Mouse (Mus musculus) heart, embryonic 15.5 days (tissue): ENCODE measurements at regions not wholly inside any gene's neighbourhood (a gene's known extent, or its start where the extent isn't known, plus 50 kb on each side); places are given as distances from the start of the nearest gene placed in this dataset.

Experiments used
- ATAC-seq: fragments of 200-750 bp; cut with Nextera tagmentation; replicated peaks from 2 replicates; pipeline ENCODE4 v1.8.0; 2017; ENCODE audit warnings: low read depth, moderate TSS enrichment; ENCODE audit not compliant: insufficient number of reproducible peaks, insufficient read depth, low FRiP score
- H3K27ac ChIP-seq: fragments of 300-500 bp; sonication (generic); 2 replicates; pipeline ENCODE4 v1.5.1; 2015; ENCODE audit warnings: mild to moderate bottlenecking, inconsistent platforms
- H3K27me3 ChIP-seq: fragments of 300-500 bp; sonication (generic); 2 replicates; pipeline ENCODE4 v1.6.1; 2015; ENCODE audit warnings: inconsistent platforms
- H3K36me3 ChIP-seq: fragments of 300-500 bp; sonication (generic); 2 replicates; pipeline ENCODE4 v1.6.1; 2015; ENCODE audit warnings: mild to moderate bottlenecking, inconsistent platforms
- H3K4me1 ChIP-seq: fragments of 300-500 bp; sonication (generic); replicated peaks from 2 replicates; pipeline ENCODE4 v1.6.1; 2015; ENCODE audit warnings: inconsistent platforms
- H3K4me2 ChIP-seq: fragments of 300-500 bp; sonication (generic); 2 replicates; pipeline ENCODE4 v1.6.1; 2015; ENCODE audit warnings: inconsistent platforms, mild to moderate bottlenecking, moderate library complexity
- H3K4me3 ChIP-seq: fragments of 300-500 bp; sonication (generic); 2 replicates; pipeline ENCODE4 v1.5.1; 2015; ENCODE audit warnings: mild to moderate bottlenecking, inconsistent platforms
- H3K9ac ChIP-seq: fragments of 300-500 bp; sonication (generic); 2 replicates; pipeline ENCODE4 v1.6.1; 2015; ENCODE audit warnings: mild to moderate bottlenecking, inconsistent platforms
- H3K9me3 ChIP-seq: fragments of 300-500 bp; sonication (generic); replicated peaks from 2 replicates; pipeline ENCODE4 v1.6.1; 2016; ENCODE audit warnings: inconsistent platforms
- WGBS: fragments of 180-500 bp; shearing (Covaris S2); methylation state at CpG from one replicate; pipeline ENCODE4 v1.1.7; 2015; ENCODE audit warnings: mixed read lengths; 5-methylcytosine and 5-hydroxymethylcytosine counted together

- ATAC-seq, result no peak
- H3K9me3 ChIP-seq, result no peaks in the 10 kb centered on the region
- H3K27ac ChIP-seq, result no peak overlapping the region
- no peak overlapping the region for H3K4me3 ChIP-seq
- no peaks in the 10 kb centered on the region for H3K36me3 ChIP-seq
- no peak overlapping the region for H3K4me2 ChIP-seq
- H3K27me3 ChIP-seq, result no peaks in the 10 kb centered on the region
- no peak overlapping the region for H3K9ac ChIP-seq
- no peaks in the 10 kb centered on the region for H3K4me1 ChIP-seq
Observed at GRCm38 (mm10) chr7:76146385-76146784, 83.3 kb upstream of the Agbl1 start.

GRCm38 (mm10) chr7:76156869-76157268 is 72.8 kb upstream of the Agbl1 start:
- no peak overlapping the region for H3K27ac ChIP-seq
- no peak overlapping the region for H3K9ac ChIP-seq
- no peak overlapping the region for H3K4me3 ChIP-seq
- H3K4me1 ChIP-seq, result no peaks in the 10 kb centered on the region
- H3K36me3 ChIP-seq, result no peaks in the 10 kb centered on the region
- H3K27me3 ChIP-seq, result no peaks in the 10 kb centered on the region
- no peak for ATAC-seq
- WGBS, result 25% methylated on average over 8 of the region's 8 CpGs
- no peaks in the 10 kb centered on the region for H3K9me3 ChIP-seq
- no peak overlapping the region for H3K4me2 ChIP-seq

GRCm38 (mm10) chr7:76164191-76164590 is 65.5 kb upstream of the Agbl1 start:
- Histone ChIP-seq H3K4me3 (no peak overlapping the region), H3K9ac (no peak overlapping the region), H3K27me3 (no peaks in the 10 kb centered on the region), H3K4me1 (no peaks in the 10 kb centered on the region), H3K36me3 (no peaks in the 10 kb centered on the region), H3K27ac (no peak overlapping the region), H3K4me2 (no peak overlapping the region), H3K9me3 (no peaks in the 10 kb centered on the region)
- no peak for ATAC-seq
- 80% methylated on average over 1 of the region's 1 CpGs for WGBS

GRCm38 (mm10) chr7:76164735-76165630 is 64.7 kb upstream of the Agbl1 start:
- H3K27ac ChIP-seq, result no peak overlapping the region
- no peak overlapping the region for H3K4me3 ChIP-seq
- H3K9ac ChIP-seq, result no peak overlapping the region
- H3K4me1 ChIP-seq, result no peaks in the 10 kb centered on the region
- H3K27me3 ChIP-seq, result no peaks in the 10 kb centered on the region
- 80% methylated on average over 5 of the region's 5 CpGs for WGBS
- no peaks in the 10 kb centered on the region for H3K9me3 ChIP-seq
- H3K36me3 ChIP-seq, result no peaks in the 10 kb centered on the region
- no peak overlapping the region for H3K4me2 ChIP-seq
- ATAC-seq, result no peak

GRCm38 (mm10) chr7:76170481-76170880 is 59.2 kb upstream of the Agbl1 start:
- Histone ChIP-seq H3K27me3 (no peaks in the 10 kb centered on the region), H3K4me1 (no peaks in the 10 kb centered on the region), H3K4me2 (no peak overlapping the region), H3K9ac (no peak overlapping the region), H3K9me3 (no peaks in the 10 kb centered on the region), H3K27ac (no peak overlapping the region), H3K36me3 (no peaks in the 10 kb centered on the region), H3K4me3 (no peak overlapping the region)
- WGBS, result 70% methylated on average over 2 of the region's 2 CpGs
- no peak for ATAC-seq

GRCm38 (mm10) chr7:76176235-76176634 is 53.5 kb upstream of the Agbl1 start:
- Histone ChIP-seq H3K9ac (no peak overlapping the region), H3K27me3 (no peaks in the 10 kb centered on the region), H3K36me3 (no peaks in the 10 kb centered on the region), H3K4me3 (no peak overlapping the region), H3K4me1 (no peaks in the 10 kb centered on the region), H3K4me2 (no peak overlapping the region), H3K9me3 (no peaks in the 10 kb centered on the region), H3K27ac (no peak overlapping the region)
- no peak for ATAC-seq
- WGBS, result 25% methylated on average over 5 of the region's 5 CpGs

- H3K4me3 ChIP-seq, result no peak overlapping the region
- ATAC-seq, result no peak
- H3K9ac ChIP-seq, result no peak overlapping the region
- no peaks in the 10 kb centered on the region for H3K36me3 ChIP-seq
- no peaks in the 10 kb centered on the region for H3K9me3 ChIP-seq
- WGBS, result 58% methylated on average over 2 of the region's 2 CpGs
- no peak overlapping the region for H3K27ac ChIP-seq
- no peak overlapping the region for H3K4me2 ChIP-seq
- no peaks in the 10 kb centered on the region for H3K27me3 ChIP-seq
- no peaks in the 10 kb centered on the region for H3K4me1 ChIP-seq
Observed at GRCm38 (mm10) chr7:76177420-76177819, 52.3 kb upstream of the Agbl1 start.
